Comparison of ENCODE assay signal across 8 mouse cellular contexts in the genomic region with DNA sequence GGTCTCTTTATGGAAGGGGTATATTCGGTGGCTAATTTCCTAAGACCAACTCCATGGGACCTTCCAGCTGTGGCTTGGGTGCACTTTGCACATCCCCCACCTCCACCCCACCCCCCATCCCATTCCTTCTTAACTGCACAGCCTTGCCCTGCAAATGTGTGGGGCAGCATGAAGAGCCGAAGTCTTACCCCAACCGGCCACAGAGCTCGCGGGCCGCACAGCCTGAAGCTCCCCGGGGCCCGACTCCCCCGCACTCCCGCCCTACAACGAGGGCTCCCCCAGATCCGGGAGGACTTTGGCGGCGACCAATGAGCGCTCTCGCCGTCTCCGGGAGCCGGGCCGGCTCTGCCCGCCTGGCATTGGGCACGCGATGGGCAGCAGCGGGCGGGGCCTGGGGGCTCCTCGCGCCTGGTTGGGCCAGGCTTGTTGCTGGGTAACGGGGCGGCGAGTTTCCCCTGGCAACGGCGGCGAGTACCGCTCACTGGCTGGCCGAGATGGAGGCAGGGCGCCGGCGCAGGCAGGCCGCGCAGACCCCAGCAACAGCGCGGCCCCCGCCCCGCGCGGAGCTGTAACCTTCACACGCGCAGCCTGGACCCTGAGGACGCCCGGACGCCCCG. TPM values are rescaled to one million over a fixed set of nuclear protein-coding genes. Genes with fewer than 3 reads are reported as not detected.
DNase-seq lines count a peak whose midpoint lies in the region; ATAC-seq and TF ChIP-seq lines count a peak whose summit lies in the region.

No protein-coding gene starts in this region.

- no peaks in the 10 kb centered on the region for H3K9me3 ChIP-seq in forebrain, embryonic 16.5 days (ENCODE audit: control insufficient read depth, low read length)

- H3K27ac ChIP-seq in forebrain, embryonic 16.5 days (ENCODE audit: low read length): peak overlapping the region; percentile 39; the same call in 1 of the 2 replicates
- H3K27ac ChIP-seq in layer of hippocampus, adult 2 months: peak overlapping the region; percentile 94

- H3K4me1 ChIP-seq in forebrain, embryonic 16.5 days (replicated peaks; ENCODE audit: control insufficient read depth, insufficient read depth, low read length): peaks cover 29% of the 10 kb centered on the region
- peaks cover 6% of the 10 kb centered on the region; the same call in 1 of the 2 replicates for H3K4me1 ChIP-seq in lung, adult 2 months (ENCODE audit: control insufficient read depth, insufficient read depth, low read length)

- ATAC-seq in CD4-positive, CD25-positive, alpha-beta regulatory T cell, adult 4 months: peak; percentile 33
- ATAC-seq in forebrain, embryonic 16.5 days: peak; percentile 95
- ATAC-seq in neutrophil, adult 5-6 weeks (ENCODE audit: extremely low read depth, insufficient number of reproducible peaks, low FRiP score, poor library complexity, severe bottlenecking): peak; percentile 30; the same call in 1 of the 2 replicates

- under 1% methylated on average over 52 of the region's 52 CpGs for WGBS in forebrain, embryonic 16.5 days
- 1% methylated on average over 52 of the region's 52 CpGs for WGBS in lung, adult 2 months

- H3K27me3 ChIP-seq in forebrain, embryonic 16.5 days (replicated peaks; ENCODE audit: control insufficient read depth, insufficient read depth, low read length): no peaks in the 10 kb centered on the region

- intact Hi-C loops in heart, postnatal 25 days (cut with DNase I): no loop called here

- DNase-seq in cerebellum, adult 11-12 months: peak; percentile 96
- peak; percentile 78 for DNase-seq in heart, postnatal 25 days (ENCODE audit: low spot score)
- peak; percentile 97 for DNase-seq in layer of hippocampus, adult 2 months (ENCODE audit: low spot score in 2 of 2)
- DNase-seq in lung, adult 2 months: peak; percentile 86
- DNase-seq in testis, postnatal 10 days (ENCODE audit: low spot score): peak; percentile 91

- peak overlapping the region; percentile 53 for H3K9ac ChIP-seq in forebrain, embryonic 16.5 days (replicated peaks; ENCODE audit: low read depth, low read length)

- no peak for TF ChIP-seq POLR2A in lung, adult 2 months (IDR thresholded peaks at IDR 0.05; ENCODE audit: borderline replicate concordance, extremely low read depth, low read depth, low read length)

- H3K4me2 ChIP-seq in forebrain, embryonic 16.5 days (ENCODE audit: low read length): peak overlapping the region; percentile 78

- H3K36me3 ChIP-seq in forebrain, embryonic 16.5 days (ENCODE audit: control insufficient read depth, insufficient read depth): no peaks in the 10 kb centered on the region

- H3K4me3 ChIP-seq in forebrain, embryonic 16.5 days (replicated peaks; ENCODE audit: low read length): peak overlapping the region; percentile 51
- H3K4me3 ChIP-seq in layer of hippocampus, adult 2 months: peak overlapping the region; percentile 76
- no peak overlapping the region for H3K4me3 ChIP-seq in lung, adult 2 months (replicated peaks; ENCODE audit: extremely low read depth, low read depth, low read length)

- TF ChIP-seq CTCF in layer of hippocampus, adult 2 months (conservative IDR thresholded peaks at IDR 0.05): no peak
- no peak for TF ChIP-seq CTCF in lung, adult 2 months (IDR thresholded peaks at IDR 0.05; ENCODE audit: insufficient read depth, low read length)

RNA-seq across cellular contexts. Expression of a gene that starts 8.7 kb away (rescaled TPM):
- 1 to 10 TPM in 1 of 2 experiments, not detected in 1; 1.2 TPM for polyA plus RNA-seq in CD4-positive, CD25-positive, alpha-beta regulatory T cell, adult 4 months (2017; shearing (Covaris generic))
- polyA plus RNA-seq in forebrain, embryonic 16.5 days (2015; fragmentation: Nextera tagmentation; extraction: Ambion mirVana): 17.6 and 18.9 TPM in 2 replicates
- total RNA-seq in heart, postnatal 25 days (2021): 1 to 10 TPM; 3.7 to 4.7 TPM
- 10 to 100 TPM; 12.5 to 14.9 TPM for total RNA-seq in layer of hippocampus, adult 2 months (2021)
- polyA plus RNA-seq in lung, adult 2 months (2012; rRNA removed): 31.8 and 48.2 TPM in 2 replicates
- total RNA-seq in neutrophil, adult 5-6 weeks (2017): 7.0 and 7.7 TPM in 2 replicates

RNA-seq across cellular contexts. Expression of a gene that starts 12.9 kb away (rescaled TPM):
- polyA plus RNA-seq in CD4-positive, CD25-positive, alpha-beta regulatory T cell, adult 4 months (2017; shearing (Covaris generic)): 10 to 100 TPM in 1 of 2 experiments, 1 to 10 TPM in 1; 7.6 to 13.1 TPM
- polyA plus RNA-seq in forebrain, embryonic 16.5 days (2015; fragmentation: Nextera tagmentation; extraction: Ambion mirVana): 25.0 and 29.4 TPM in 2 replicates
- 10 to 100 TPM; 30.7 to 35.3 TPM for total RNA-seq in heart, postnatal 25 days (2021)
- 10 to 100 TPM; 79.7 to 81.0 TPM for total RNA-seq in layer of hippocampus, adult 2 months (2021)
- 31.2 and 47.3 TPM in 2 replicates for polyA plus RNA-seq in lung, adult 2 months (2012; rRNA removed)
- total RNA-seq in neutrophil, adult 5-6 weeks (2017): 143 and 164 TPM in 2 replicates

RNA-seq across cellular contexts. Expression of a gene that starts 26.1 kb away (rescaled TPM):
- polyA plus RNA-seq in CD4-positive, CD25-positive, alpha-beta regulatory T cell, adult 4 months (2017; shearing (Covaris generic)): 1 to 10 TPM; 1.0 to 2.3 TPM
- polyA plus RNA-seq in forebrain, embryonic 16.5 days (2015; fragmentation: Nextera tagmentation; extraction: Ambion mirVana): 23.3 and 27.2 TPM in 2 replicates
- 10 to 100 TPM; 13.7 to 15.0 TPM for total RNA-seq in heart, postnatal 25 days (2021)
- total RNA-seq in layer of hippocampus, adult 2 months (2021): 10 to 100 TPM; 32.0 to 35.5 TPM
- 54.0 and 76.4 TPM in 2 replicates for polyA plus RNA-seq in lung, adult 2 months (2012; rRNA removed)
- 10.1 and 13.2 TPM in 2 replicates for total RNA-seq in neutrophil, adult 5-6 weeks (2017)

RNA-seq across cellular contexts. Expression of a gene that starts 40.2 kb away (rescaled TPM):
- polyA plus RNA-seq in CD4-positive, CD25-positive, alpha-beta regulatory T cell, adult 4 months (2017; shearing (Covaris generic)): not detected
- 1.2 and 2.0 TPM in 2 replicates for polyA plus RNA-seq in forebrain, embryonic 16.5 days (2015; fragmentation: Nextera tagmentation; extraction: Ambion mirVana)
- 1 to 10 TPM; 5.1 to 6.5 TPM for total RNA-seq in heart, postnatal 25 days (2021)
- total RNA-seq in layer of hippocampus, adult 2 months (2021): 1 to 10 TPM in 1 of 2 experiments, under 1 TPM in 1; 0.90 to 2.6 TPM
- 36.1 and 39.2 TPM in 2 replicates for polyA plus RNA-seq in lung, adult 2 months (2012; rRNA removed)
- total RNA-seq in neutrophil, adult 5-6 weeks (2017): 119 and 133 TPM in 2 replicates

RNA-seq across cellular contexts. Expression of a gene that starts 55.6 kb away (rescaled TPM):
- under 1 TPM in 1 of 2 experiments, not detected in 1; 0.15 TPM for polyA plus RNA-seq in CD4-positive, CD25-positive, alpha-beta regulatory T cell, adult 4 months (2017; shearing (Covaris generic))
- 0.16 TPM in 1 of 2 replicates, not detected in the other for polyA plus RNA-seq in forebrain, embryonic 16.5 days (2015; fragmentation: Nextera tagmentation; extraction: Ambion mirVana)
- total RNA-seq in heart, postnatal 25 days (2021): 1 to 10 TPM; 1.4 to 1.9 TPM
- under 1 TPM; 0.39 to 0.59 TPM for total RNA-seq in layer of hippocampus, adult 2 months (2021)
- polyA plus RNA-seq in lung, adult 2 months (2012; rRNA removed): 2.3 and 3.2 TPM in 2 replicates
- 74.4 and 76.5 TPM in 2 replicates for total RNA-seq in neutrophil, adult 5-6 weeks (2017)

Comparison
In these comparisons a context has a peak if more than half of its experiments do, and no peak if none do; other contexts are left out.
1. ATAC-seq: peak in every context shown above with its lines; median percentile 95 in forebrain, embryonic 16.5 days; 33 in CD4-positive, CD25-positive, alpha-beta regulatory T cell, adult 4 months; 30 in neutrophil, adult 5-6 weeks.